Mouse (Mus musculus) cerebellum, adult 18-20 months (tissue): ENCODE measurements at regions not wholly inside any gene's neighbourhood (a gene's known extent, or its start where the extent isn't known, plus 50 kb on each side); places are given as distances from the start of the nearest gene placed in this dataset.

Experiments
- DNase-seq, 2 experiments: peaks; one replicate each; pipeline ENCODE4 v3.0.0; 2021

GRCm38 (mm10) chr3:150427965-150428364 is 1009.7 kb upstream of the Adgrl4 start:
- no peak for DNase-seq

GRCm38 (mm10) chr3:150431291-150431690 is 1006.4 kb upstream of the Adgrl4 start:
- no peak for DNase-seq

- no peak for DNase-seq
Measured at GRCm38 (mm10) chr3:150435199-150435598, 1002.5 kb upstream of the Adgrl4 start.

- DNase-seq, result no peak
Measured at GRCm38 (mm10) chr3:150435818-150436607, 1001.7 kb upstream of the Adgrl4 start.
